In genomic region chr12:36863113-36863512, GRCm38 (mm10) we compare ENCODE assay signal across 15 mouse cellular contexts.
"Had no signal": no experiment of that assay in that cellular context is flagged by ENCODE, and none has a peak within 500 bp of the region (broad histone marks: within the 10 kb centered on the region; RNA-seq: fewer than 3 reads in every experiment).

No protein-coding gene starts in this region.

- H3K9ac ChIP-seq: limb, embryonic 15.5 days; liver, embryonic 14.5 days; liver, postnatal 0 days had no signal

- H3K4me1 ChIP-seq: limb, embryonic 15.5 days had no signal

- ATAC-seq: liver, postnatal 0 days had no signal

- H3K27me3 ChIP-seq: limb, embryonic 15.5 days had no signal

- H3K27ac ChIP-seq: limb, embryonic 15.5 days; liver, embryonic 14.5 days had no signal

- H3K9me3 ChIP-seq: limb, embryonic 15.5 days had no signal

- H3K36me3 ChIP-seq: limb, embryonic 15.5 days had no signal

- DNase-seq: kidney, adult 18-20 months; kidney, adult 9 months; kidney, postnatal 14 days; kidney, postnatal 4 days; liver, postnatal 0 days; lung, postnatal 14 days; lung, postnatal 4 days; midbrain, embryonic 14.5 days; thymus, adult 2 months; thymus, postnatal 14 days; thymus, postnatal 4 days had no signal

- H3K4me3 ChIP-seq: limb, embryonic 15.5 days had no signal

- H3K4me2 ChIP-seq: limb, embryonic 15.5 days; liver, embryonic 11.5 days; midbrain, embryonic 11.5 days had no signal
